Mouse (Mus musculus) ovary, postnatal 10 days (tissue): ENCODE measurements around the gene Olfr51.
"Not testable (repeated sequence)": the region's sequence is repeated elsewhere in the genome, so short reads cannot be mapped to it uniquely, and the experiment has no call there.

Source experiments
- DNase-seq: peaks from one replicate; pipeline ENCODE4 v3.0.0; 2022; ENCODE audit warnings: low spot score

Gene Olfr51

DNA sequence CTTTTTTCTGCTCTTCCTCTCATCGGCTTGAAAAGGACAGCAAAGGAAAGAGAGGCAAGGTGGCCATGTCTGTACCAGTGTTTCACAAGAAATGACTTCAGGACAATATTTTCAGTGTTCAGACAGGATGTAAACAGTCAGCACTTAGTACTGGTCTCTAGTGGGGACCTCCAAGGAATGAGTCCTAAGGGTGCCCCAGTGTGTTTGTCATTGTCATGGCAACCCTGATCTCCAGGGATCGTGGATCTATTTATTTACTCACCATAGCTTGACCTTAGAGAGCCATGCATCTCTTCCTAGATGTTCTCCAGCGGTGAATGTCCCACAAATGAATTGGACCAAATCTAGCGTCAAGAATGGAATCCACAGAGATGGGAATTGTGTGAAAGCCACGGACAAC is at the start of gene Olfr51:
TSS of gene Olfr51 (plus strand) at position 301 of the 400 bp plus-strand sequence.
- DNase-seq = no peak

DNA sequence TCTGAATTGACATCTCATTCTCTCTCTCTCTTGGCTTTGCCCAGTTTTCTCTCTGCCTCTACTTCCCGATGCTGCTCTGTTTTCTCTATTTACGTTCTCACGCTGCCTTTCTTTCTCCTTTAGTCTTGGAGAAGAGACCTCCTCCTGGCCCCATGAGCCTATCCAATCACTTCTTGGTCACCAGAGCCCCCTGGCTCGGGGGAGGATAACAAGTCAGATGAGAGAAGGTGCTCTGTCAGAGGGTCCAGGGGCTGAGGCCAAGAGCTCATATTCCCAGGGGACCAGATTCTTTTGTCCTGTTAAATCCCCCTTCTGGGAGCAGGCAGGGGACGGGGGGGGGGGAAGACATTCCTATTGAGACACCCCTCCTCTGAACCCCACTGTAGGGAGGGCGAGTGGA is 49.7 kb upstream of the Olfr51 start, which contains the start of gene Prop1:
TSS of gene Prop1 (minus strand) at position 101 of the 400 bp plus-strand sequence.
- DNase-seq = no peak

DNA sequence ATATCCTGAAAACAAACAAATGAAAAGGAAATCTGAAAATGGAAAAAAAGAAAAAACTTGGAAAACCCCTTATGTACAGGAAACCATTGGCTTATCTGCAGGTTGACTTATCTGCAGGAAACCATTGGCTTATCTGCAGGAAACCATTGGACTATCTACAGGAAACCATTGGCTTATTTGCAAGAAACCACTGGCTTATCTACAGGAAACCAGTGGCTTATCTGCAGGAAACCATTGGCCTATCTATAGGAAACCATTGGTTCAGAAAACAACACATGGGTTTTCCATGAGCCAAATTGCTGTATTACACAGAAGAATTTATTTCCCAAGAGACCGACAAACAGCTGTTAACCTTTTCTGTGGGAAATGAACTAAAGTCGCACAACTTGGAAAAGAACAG is 38.5 kb upstream of the Olfr51 start:
- no peak for DNase-seq

DNA sequence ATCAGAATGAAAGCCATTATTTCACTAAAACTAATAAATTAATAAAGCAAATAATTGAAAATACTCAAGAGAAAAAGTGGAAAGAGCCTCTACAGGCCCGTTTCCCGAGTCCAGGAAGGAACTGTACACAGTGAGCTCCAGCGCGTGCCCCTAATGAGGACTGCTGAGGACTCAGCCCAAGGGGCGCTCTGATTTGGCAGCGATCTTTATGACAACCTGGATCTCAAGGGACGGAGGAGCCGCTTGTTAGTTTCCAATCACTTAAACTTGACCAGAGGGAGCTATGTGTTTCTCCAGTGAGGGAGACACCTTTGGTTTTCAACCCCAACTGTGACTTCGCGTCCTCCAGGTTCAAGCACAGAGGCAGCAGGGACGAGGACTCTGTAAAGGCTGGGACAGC is 37.2 kb upstream of the Olfr51 start, which contains the start of gene Olfr1378:
TSS of gene Olfr1378 (plus strand) at position 301 of the 400 bp plus-strand sequence.
- DNase-seq = no peak

DNA sequence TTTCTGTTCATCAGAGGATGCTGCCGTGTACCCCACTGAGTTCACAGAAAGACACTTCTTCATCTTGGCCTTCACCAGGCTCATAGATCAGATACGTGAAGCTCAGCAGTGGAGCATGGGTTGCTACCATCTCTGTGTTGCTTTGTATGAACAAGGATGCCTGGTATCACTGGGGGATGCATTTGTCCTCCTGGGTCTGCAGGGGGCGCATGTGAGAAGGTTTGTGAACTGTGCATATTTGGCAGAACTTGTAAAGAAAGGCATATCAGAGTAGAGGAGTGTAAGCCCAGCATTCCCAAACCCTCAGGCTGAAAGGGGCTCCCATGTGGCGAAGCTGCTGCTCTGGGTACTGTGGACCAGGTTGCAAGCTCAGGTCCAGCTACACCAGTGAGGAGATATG is 26.2 kb upstream of the Olfr51 start:
- DNase-seq = no peak

DNA sequence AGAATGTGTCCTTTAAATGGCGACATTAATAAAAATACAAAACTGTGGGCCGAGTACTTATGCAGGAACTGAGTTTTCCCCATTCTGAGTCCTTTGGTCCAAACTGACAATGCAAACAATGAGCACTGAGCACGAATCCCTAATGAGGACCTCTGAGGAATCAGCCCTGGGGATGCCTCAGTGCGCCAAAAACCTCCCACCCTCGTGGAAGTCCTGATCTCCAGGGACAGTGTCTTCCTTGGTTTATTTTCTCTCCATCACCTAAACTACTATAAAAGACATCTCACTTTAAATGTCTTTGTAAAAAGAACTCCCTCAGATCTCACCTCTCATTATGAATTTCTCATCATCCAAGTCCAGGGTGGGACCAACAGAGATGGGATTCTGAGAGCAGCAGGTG is 21.7 kb upstream of the Olfr51 start, which contains the start of gene Olfr1377:
TSS of gene Olfr1377 (plus strand) at position 301 of the 400 bp plus-strand sequence.
- no peak for DNase-seq

DNA sequence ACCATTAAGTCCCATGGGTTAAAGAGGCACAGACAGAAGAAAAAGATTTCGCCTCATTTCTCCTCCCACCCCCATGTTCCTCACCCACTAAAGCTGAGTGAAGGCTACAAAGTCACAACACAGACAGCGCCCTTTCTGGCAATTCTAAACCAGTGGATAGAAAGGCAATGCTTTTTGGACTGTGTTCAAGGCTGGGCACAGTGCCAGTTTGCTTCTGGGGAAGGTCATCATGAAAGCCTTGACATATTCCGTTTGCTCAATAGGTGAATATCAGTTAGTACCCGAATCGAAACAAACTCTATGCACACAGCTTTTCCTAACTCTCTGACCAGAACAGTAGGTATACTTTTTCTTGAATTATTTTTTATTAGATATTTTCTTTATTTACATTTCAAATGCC is 8.4 kb downstream of the Olfr51 start:
- DNase-seq = peak; percentile 11

DNA sequence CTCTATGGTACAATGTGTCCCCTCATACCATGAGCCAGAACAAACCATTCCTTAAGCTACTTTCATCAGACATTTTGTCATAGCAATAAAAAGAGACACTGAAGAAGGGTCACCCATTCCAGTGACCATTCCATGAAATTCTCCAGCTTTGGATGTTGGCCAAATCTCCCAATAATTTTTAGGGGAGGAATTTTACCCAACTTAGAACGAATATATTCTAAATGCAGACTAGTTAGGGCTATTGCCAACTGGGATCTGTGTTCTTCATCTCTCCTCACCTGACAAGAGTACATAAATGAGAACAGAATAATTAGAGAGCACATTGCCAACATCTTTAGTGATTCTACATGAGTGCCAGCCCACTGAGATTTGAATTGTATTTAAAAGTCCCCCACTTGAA is 10.5 kb downstream of the Olfr51 start, which contains the start of gene Olfr54:
TSS of gene Olfr54 (plus strand) at position 301 of the 400 bp plus-strand sequence.
- no peak for DNase-seq

DNA sequence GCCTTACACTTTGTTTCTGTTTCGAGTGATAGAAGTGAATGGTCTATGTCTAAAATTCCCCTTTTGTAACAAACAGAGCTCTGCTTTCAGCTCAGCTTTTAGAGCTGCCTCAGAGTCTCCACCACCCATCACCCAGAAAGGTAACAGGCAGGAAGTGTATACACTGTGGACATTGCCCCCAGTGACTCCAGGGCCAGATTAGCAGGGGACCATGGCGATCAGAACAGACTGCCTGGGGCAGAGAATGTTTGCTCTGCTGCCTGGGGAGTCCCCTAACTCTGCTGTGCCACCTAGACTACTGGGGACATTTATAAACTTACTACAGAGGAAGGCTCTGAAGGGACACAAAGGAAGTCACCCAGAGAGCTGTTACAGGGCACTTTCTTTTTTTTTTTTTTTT is 12.9 kb downstream of the Olfr51 start:
- DNase-seq = no peak

DNA sequence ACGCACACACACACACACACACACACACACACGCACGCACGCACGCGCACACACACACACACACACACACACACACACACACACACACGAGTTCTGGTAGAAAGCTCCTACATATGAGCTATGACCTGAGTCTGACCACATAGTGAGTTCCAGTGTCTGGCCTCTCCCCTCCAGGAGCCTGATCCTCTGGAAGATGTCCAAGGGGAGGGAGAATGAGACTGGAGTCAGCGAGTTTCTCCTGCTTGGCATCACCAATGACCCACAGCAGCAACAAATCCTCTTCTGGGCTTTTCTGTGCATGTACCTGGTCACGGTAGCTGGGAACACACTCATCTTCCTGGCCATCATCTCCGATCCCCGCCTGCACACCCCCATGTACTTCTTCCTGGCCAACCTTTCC is 23.4 kb downstream of the Olfr51 start:
- not testable (repeated sequence) for DNase-seq

DNA sequence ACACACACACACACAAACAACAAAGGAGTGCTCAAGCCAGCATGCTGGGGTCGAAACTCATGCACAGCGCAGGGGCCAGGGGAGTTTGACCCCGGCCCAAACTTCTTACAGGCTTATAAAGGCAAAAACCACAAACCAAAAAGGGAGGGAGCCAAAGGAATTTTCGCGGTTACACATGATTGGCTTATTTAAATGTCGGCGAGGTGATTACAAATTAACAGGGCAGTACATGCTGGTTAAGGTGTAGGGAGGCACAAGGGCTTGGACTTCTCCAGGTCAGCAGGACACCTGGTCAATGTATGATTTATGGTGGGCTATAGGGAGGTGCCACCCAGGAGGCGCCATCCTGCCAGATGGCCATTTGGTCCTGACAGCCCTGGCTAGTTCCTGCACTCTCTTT is 26.0 kb downstream of the Olfr51 start:
- not testable (repeated sequence) for DNase-seq

DNA sequence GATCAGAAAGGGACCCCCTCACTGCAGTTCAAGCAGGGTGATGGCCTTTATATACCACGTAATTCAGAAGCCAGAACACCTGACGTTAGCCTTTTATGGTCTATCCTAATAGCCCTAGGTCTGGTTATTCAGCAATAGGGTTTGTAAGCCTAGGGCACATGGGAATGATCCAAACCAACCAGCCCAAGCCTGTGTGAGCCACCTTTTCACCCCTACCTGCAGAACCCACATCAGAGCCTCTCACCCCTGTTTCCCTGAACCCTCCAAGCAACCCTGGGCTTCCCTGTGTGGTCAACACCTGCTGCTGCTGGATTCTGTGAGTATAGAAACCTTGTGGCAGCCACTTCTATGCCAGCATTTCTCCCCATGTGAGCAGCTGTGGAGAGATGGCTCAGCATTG is 26.8 kb downstream of the Olfr51 start:
- DNase-seq = no peak

DNA sequence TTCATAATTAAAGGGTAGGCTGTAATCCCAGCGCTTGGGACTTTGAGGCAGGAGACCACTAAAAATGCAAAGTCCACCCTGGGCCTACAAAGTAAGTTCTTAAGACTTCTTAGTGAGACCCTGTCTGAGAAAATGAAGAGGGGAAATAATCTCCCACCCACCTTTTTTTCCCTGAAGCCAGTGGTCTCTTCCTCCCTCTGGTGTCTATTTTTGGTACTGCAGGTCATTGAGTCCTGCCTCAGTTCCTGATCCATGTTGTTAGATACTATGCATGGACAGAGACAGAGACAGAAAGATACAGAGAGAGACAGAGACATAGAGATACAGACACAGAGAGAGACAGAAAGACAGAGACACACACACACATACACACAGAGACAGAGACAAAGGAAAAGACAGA is 29.5 kb downstream of the Olfr51 start:
- no peak for DNase-seq

DNA sequence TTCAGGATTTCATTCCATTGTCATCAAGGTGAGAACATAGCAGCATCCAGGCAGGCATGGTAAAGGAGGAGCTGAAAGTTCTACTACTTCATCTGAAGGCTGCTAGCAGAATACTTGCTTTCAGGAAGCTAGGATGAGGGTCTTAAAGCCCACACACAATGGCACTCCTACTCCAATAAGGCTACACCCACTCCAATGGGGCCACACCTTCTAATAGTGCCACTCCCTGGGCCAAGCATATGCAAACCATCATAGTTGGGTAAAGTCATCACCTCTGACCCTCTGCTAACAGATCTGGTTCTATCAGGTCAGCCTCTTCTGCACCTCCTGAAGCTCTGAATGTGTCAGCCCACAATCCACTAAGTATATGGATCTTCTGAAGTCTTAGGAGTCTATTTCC is 30.7 kb downstream of the Olfr51 start:
- not testable (repeated sequence) for DNase-seq

DNA sequence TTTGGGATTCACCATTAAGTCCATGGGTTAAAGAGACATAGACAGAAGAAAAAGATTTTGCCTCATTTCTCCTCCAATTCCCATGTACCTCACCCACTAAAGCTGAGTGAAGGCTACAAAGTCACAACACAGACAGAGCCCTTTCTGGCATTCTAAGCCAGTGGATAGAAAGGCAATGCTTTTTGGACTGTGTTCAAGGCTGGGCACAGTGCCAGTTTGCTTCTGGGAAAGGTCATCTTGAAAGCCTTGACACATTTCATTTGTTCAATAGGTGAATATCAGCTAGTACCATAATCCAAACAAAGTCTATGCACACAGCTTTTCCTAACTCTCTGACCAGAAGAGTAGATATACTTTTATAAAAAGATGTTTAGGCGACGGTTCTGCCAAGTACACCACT is 32.6 kb downstream of the Olfr51 start:
- no peak for DNase-seq

DNA sequence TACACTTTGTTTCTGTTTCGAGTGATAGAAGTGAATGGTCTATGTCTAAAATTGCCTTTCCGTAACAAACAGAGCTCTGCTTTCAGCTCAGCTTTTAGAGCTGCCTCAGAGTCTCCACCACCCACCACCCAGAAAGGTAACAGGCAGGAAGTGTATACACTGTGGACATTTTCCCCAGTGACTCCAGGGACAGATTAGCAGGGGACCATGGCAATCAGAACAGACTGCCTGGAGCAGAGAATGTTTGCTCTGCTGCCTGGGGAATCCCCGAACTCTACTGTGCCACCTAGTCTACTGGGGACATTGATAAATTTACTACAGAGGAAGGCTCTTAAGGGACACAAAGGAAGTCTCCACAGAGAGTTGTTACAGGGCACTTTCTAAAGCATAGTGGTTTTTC is 41.4 kb downstream of the Olfr51 start:
- DNase-seq = not testable (repeated sequence)

DNA sequence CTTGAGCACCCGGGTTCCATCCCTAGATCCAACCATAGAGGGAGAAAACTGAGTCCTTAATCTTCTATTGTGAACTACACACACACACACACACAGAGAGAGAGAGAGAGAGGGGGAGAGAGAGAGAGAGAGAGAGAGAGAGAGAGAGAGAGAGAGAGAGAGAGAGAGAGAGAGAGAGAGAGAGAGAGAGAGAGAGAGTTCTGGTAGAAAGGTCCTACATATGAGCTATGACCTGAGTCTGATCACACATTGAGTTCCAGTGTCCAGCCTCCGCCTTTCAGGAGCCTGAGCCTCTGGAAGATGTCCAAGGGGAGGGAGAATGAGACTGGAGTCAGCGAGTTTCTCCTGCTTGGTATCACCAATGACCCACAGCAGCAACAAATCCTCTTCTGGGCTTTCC is 44.4 kb downstream of the Olfr51 start, which contains the start of gene Olfr1375:
TSS of gene Olfr1375 (plus strand) at position 301 of the 400 bp plus-strand sequence.
- DNase-seq = not testable (repeated sequence)

DNA sequence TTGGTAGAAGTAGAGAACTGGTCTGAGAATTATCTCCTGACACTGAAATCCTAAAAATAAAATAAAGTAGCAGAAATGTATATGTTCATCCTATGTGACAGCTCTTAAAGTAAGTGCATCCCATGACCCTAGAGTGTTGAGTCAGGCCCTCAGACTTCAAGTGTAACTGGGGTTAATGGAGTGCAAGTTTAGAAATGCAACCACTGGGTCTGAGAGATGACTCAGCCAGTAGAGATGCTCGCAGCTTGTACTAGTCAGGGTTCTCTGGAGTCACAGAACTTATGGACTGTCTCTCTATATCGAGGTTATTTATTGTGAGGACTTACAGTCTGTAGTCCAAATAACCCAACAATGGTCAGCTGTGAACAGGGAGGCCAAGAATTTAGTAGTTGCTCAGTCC is 48.3 kb downstream of the Olfr51 start:
- no peak for DNase-seq

DNA sequence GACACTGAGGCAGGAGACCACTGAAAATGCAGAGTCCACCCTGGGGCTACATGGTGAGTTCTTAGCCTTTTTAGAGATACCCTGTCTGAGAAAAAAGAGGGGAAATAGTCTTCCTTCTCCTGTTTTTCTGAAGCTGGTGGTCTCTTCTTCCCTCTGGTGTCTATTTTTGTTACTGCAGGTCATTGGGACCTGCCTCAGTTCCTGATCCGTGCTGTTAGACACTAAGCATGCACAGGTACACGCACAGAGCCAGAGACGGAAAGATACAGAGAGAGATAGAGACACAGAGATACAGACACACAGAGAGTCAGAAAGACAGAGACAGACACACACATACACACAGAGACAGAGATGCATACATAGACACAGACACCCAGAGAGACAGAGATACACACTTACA is 49.8 kb downstream of the Olfr51 start:
- DNase-seq = no peak

DNA sequence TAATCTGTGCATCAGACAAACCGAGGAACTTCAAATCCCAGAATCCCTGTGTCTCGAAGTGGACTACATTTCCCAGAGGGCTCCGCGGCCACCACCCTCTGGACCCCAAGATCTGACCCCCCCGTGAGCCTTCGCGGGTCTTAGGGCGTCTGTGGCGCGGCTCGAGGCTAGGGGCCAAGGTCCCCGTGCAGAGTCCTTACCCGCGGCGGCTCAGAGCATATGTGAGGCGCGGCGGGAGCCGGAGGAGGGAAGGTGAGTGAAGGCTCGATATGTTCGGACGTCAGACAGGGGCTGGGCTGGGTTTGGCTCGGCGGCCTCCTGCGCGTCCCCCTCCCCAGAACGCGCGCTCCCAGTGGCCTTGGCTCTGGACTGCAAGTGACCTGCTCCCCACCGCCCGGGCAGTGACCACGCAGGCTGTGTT is 55.8 kb downstream of the Olfr51 start, which contains the start of gene Zfp354a:
TSS of gene Zfp354a (plus strand) at position 107 of the 421 bp plus-strand sequence.
- DNase-seq = peak; percentile 18
